Mouse (Mus musculus) myocyte (in vitro differentiated cells): ENCODE measurements around the gene Tbc1d5. TPM values are rescaled to one million over a fixed set of nuclear protein-coding genes. Genes with fewer than 3 reads are reported as not detected.

Experiments used
- H3K27me3 ChIP-seq: one replicate; pipeline ENCODE4 v1.6.1; 2011; ENCODE audit not compliant: control insufficient read depth, insufficient read depth, insufficient read length
- H3K36me3 ChIP-seq: one replicate; pipeline ENCODE4 v1.6.1; 2011; ENCODE audit not compliant: control insufficient read depth, insufficient read depth
- H3K4me2 ChIP-seq: one replicate; pipeline ENCODE4 v1.6.1; 2011; ENCODE audit warnings: low read depth, control low read depth
- H3K4me3 ChIP-seq: one replicate; pipeline ENCODE4 v1.5.1; 2011; ENCODE audit warnings: mild to moderate bottlenecking, control low read depth, moderate library complexity
- H3K79me2 ChIP-seq: one replicate; pipeline ENCODE4 v1.6.1; 2011; ENCODE audit not compliant: control insufficient read depth, insufficient read depth
- H3ac ChIP-seq: one replicate; pipeline ENCODE4 v1.6.1; 2011; ENCODE audit not compliant: control insufficient read depth, insufficient read length
- CEBPB ChIP-seq: IDR thresholded peaks from 2 replicates; pipeline ENCODE4 v1.6.1; 2011; ENCODE audit warnings: mild to moderate bottlenecking, moderate library complexity; ENCODE audit not compliant: poor library complexity, insufficient read depth, severe bottlenecking
- E2F4 ChIP-seq: IDR thresholded peaks from one replicate; pipeline ENCODE4 v1.6.1; 2011; ENCODE audit warnings: mild to moderate bottlenecking, control low read depth, moderate library complexity; ENCODE audit not compliant: insufficient read depth
- MAX ChIP-seq: IDR thresholded peaks from one replicate; pipeline ENCODE4 v1.6.1; 2011; ENCODE audit warnings: low read depth, mild to moderate bottlenecking, control low read depth
- MYOD1 ChIP-seq, 3 experiments: IDR thresholded peaks; one replicate each; pipeline ENCODE4 v1.6.1; 2011; ENCODE audit warnings: control low read depth in 2 of 3, low read depth in 2 of 3, mild to moderate bottlenecking in 2 of 3, moderate library complexity in 1 of 3; ENCODE audit not compliant: insufficient read length in 2 of 3, control insufficient read depth in 1 of 3
- MYOG ChIP-seq, 3 experiments: IDR thresholded peaks; one replicate each; pipeline ENCODE4 v1.6.1; 2011; ENCODE audit warnings: control low read depth in 2 of 3, low read depth in 2 of 3, mild to moderate bottlenecking in 2 of 3; ENCODE audit not compliant: insufficient read length in 2 of 3, control insufficient read depth in 1 of 3, insufficient read depth in 1 of 3
- POLR2A ChIP-seq: IDR thresholded peaks from one replicate; pipeline ENCODE4 v1.6.1; 2011; ENCODE audit warnings: low read depth, mild to moderate bottlenecking, control low read depth, moderate library complexity; ENCODE audit not compliant: insufficient read length
- POLR2AphosphoS2 ChIP-seq: IDR thresholded peaks from one replicate; pipeline ENCODE4 v1.6.1; 2011; ENCODE audit warnings: low read depth, control low read depth; ENCODE audit not compliant: insufficient read length
- REST ChIP-seq: IDR thresholded peaks from one replicate; pipeline ENCODE4 v1.6.1; 2011; ENCODE audit warnings: mild to moderate bottlenecking, control low read depth, moderate library complexity; ENCODE audit not compliant: insufficient read depth, insufficient read length
- SRF ChIP-seq: IDR thresholded peaks from one replicate; pipeline ENCODE4 v1.6.1; 2011; ENCODE audit warnings: low read depth; ENCODE audit not compliant: control insufficient read depth, insufficient read length
- TCF12 ChIP-seq: IDR thresholded peaks from one replicate; pipeline ENCODE4 v1.6.1; 2011; ENCODE audit warnings: mild to moderate bottlenecking, control low read depth; ENCODE audit not compliant: poor library complexity, insufficient read depth, severe bottlenecking
- TCF3 ChIP-seq: IDR thresholded peaks from one replicate; pipeline ENCODE4 v1.6.1; 2011; ENCODE audit warnings: low read depth, control low read depth; ENCODE audit not compliant: insufficient read length
- USF1 ChIP-seq: IDR thresholded peaks from one replicate; pipeline ENCODE4 v1.6.1; 2011; ENCODE audit warnings: low read depth, mild to moderate bottlenecking, control low read depth, moderate library complexity
- polyA plus RNA-seq: library from polyadenylated mRNA; unstranded; fragments of >200 nt; fragmentation: generic; extraction: Trizol; gene quantifications from one replicate; pipeline ENCODE4 v1.2.1, GENCODE M21; 2012; ENCODE audit warnings: missing spikeins

Gene Tbc1d5
- polyA plus RNA-seq, 1 experiment = 6.3 TPM

DNA sequence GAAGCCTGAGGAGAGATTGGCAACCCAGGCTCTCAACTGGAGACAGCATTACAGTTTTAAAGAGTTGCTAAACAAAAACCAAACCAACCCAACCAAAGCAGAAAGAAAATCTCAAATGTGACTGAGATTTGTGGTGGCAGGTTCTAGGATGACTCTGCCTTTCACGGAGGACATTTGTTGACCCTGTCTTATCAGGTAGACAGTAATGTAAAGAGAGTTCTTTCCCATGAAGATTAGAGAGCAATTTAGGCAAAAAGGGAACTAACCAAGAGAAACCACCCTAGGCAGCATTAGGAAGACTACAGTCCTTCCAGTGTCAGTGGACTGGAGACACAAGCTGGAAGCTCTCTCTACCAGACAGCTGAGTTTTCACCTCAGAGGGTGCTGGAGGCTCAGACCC, 438.3 kb downstream of the Tbc1d5 start:
- no peak overlapping the region for H3K4me2 ChIP-seq
- peaks cover 3% of the 10 kb centered on the region for H3K36me3 ChIP-seq
- H3K4me3 ChIP-seq = no peak overlapping the region
- no peak overlapping the region for H3ac ChIP-seq
- no peaks in the 10 kb centered on the region for H3K79me2 ChIP-seq
- H3K27me3 ChIP-seq = no peaks in the 10 kb centered on the region
- no peak for TF ChIP-seq USF1
- no peak for TF ChIP-seq E2F4
- no peak for TF ChIP-seq CEBPB
- no peak for TF ChIP-seq SRF
- no peak for TF ChIP-seq MYOD1 (IDR thresholded peaks at IDR 0.05; ENCODE audit: control insufficient read depth in 1 of 3, insufficient read length in 2 of 3, low read depth in 2 of 3)
- TF ChIP-seq POLR2AphosphoS2 = no peak
- TF ChIP-seq REST = no peak
- TF ChIP-seq TCF12 = no peak
- TF ChIP-seq MAX = no peak
- no peak for TF ChIP-seq POLR2A
- no peak for TF ChIP-seq TCF3

DNA sequence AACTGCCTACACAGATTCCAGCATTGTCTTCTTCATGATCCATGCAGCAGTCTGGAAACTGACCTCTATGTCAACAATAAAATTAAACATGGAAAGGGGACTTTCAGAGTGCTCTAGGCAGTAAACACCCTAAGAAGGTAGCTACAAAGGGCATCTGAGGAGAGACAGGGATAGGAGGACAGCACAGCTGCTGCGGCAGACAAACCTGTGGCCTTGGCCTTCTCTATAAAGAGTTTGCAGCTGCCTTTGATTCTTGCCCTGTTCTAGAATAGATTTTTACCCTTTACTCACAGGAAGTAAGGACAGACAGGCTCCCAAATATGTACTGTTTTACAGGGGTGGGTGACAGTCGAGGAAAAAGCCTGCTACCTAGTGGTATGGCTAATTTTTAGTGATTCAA, 440.7 kb downstream of the Tbc1d5 start:
- no peaks in the 10 kb centered on the region for H3K79me2 ChIP-seq
- no peak overlapping the region for H3ac ChIP-seq
- no peak overlapping the region for H3K4me3 ChIP-seq
- TF ChIP-seq USF1 = no peak
- peak; percentile 46 for TF ChIP-seq TCF12
- no peak for TF ChIP-seq REST
- TF ChIP-seq SRF = no peak
- TF ChIP-seq MYOD1 (IDR thresholded peaks at IDR 0.05; ENCODE audit: control insufficient read depth in 1 of 3, insufficient read length in 2 of 3, low read depth in 2 of 3) = peak in 2 of 3 experiments; percentile 62 to 65
- no peak for TF ChIP-seq POLR2AphosphoS2
- no peak for TF ChIP-seq POLR2A
- no peak for TF ChIP-seq E2F4
- peak in 1 of 3 experiments; percentile 61 for TF ChIP-seq MYOG (IDR thresholded peaks at IDR 0.05; ENCODE audit: control insufficient read depth in 1 of 3, insufficient read depth in 1 of 3, insufficient read length in 2 of 3, low read depth in 2 of 3)
- no peak for TF ChIP-seq MAX
- TF ChIP-seq CEBPB = no peak
- TF ChIP-seq TCF3 = no peak
- no peak overlapping the region for H3K4me2 ChIP-seq
- peaks cover 3% of the 10 kb centered on the region for H3K36me3 ChIP-seq
- H3K27me3 ChIP-seq = no peaks in the 10 kb centered on the region

DNA sequence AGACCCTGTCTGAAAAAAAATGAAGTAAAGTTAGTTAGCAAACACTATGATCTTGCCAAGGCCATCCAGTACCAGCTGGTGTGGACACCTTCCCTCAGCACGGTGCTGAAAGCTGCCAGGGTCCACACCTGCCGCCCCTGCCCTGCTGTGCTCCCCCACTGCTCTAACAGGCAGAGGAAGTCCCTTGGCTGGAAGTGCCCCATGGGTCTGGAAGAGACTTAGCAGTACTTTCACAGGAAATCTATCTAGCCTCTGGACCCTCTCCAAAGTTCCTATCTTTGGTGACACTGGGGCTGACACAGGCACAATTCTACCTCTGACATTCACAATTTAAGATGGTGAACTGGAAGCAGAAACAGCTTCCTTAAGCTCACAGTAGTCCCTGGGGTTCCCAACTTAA, 442.1 kb downstream of the Tbc1d5 start:
- Histone ChIP-seq H3ac (no peak overlapping the region), H3K27me3 (no peaks in the 10 kb centered on the region), H3K4me2 (no peak overlapping the region), H3K36me3 (peaks cover 3% of the 10 kb centered on the region), H3K4me3 (no peak overlapping the region), H3K79me2 (no peaks in the 10 kb centered on the region)
- TF ChIP-seq MYOD1 (IDR thresholded peaks at IDR 0.05; ENCODE audit: control insufficient read depth in 1 of 3, insufficient read length in 2 of 3, low read depth in 2 of 3) (peak in 2 of 3 experiments; percentile 25 to 67), POLR2A (no peak), MYOG (IDR thresholded peaks at IDR 0.05; ENCODE audit: control insufficient read depth in 1 of 3, insufficient read depth in 1 of 3, insufficient read length in 2 of 3, low read depth in 2 of 3) (peak in 1 of 3 experiments; percentile 49), REST (no peak)

- no peak overlapping the region for H3K4me3 ChIP-seq
- no peaks in the 10 kb centered on the region for H3K79me2 ChIP-seq
- H3K27me3 ChIP-seq = no peaks in the 10 kb centered on the region
- TF ChIP-seq CEBPB = no peak
- H3ac ChIP-seq = no peak overlapping the region
- no peak overlapping the region for H3K4me2 ChIP-seq
- no peaks in the 10 kb centered on the region for H3K36me3 ChIP-seq
Observed at GRCm38 (mm10) chr17:50735955-50736533, 443.1 kb downstream of the Tbc1d5 start.

GRCm38 (mm10) chr17:50735382-50735954, 443.7 kb downstream of the Tbc1d5 start:
- H3ac ChIP-seq = no peak overlapping the region
- TF ChIP-seq MAX (no peak), TCF3 (no peak), POLR2AphosphoS2 (no peak), USF1 (no peak), CEBPB (no peak), SRF (no peak), E2F4 (no peak), POLR2A (no peak), MYOG (IDR thresholded peaks at IDR 0.05; ENCODE audit: control insufficient read depth in 1 of 3, insufficient read depth in 1 of 3, insufficient read length in 2 of 3, low read depth in 2 of 3) (no peak), MYOD1 (IDR thresholded peaks at IDR 0.05; ENCODE audit: control insufficient read depth in 1 of 3, insufficient read length in 2 of 3, low read depth in 2 of 3) (no peak), TCF12 (no peak)
- H3K4me3 ChIP-seq = no peak overlapping the region
- H3K79me2 ChIP-seq = no peaks in the 10 kb centered on the region
- H3K27me3 ChIP-seq = no peaks in the 10 kb centered on the region
- no peaks in the 10 kb centered on the region for H3K36me3 ChIP-seq
- H3K4me2 ChIP-seq = no peak overlapping the region
